Mouse (Mus musculus) left cerebral cortex, adult 18-20 months (tissue): Measurements from ENCODE around the gene Wapl. TPM values are rescaled to one million over a fixed set of nuclear protein-coding genes. Genes with fewer than 3 reads are reported as not detected.

Experiments
- DNase-seq, 2 experiments: peaks; one replicate each; pipeline ENCODE4 v3.0.0; 2021 to 2022; ENCODE audit warnings: low spot score in 2 of 2, mixed read lengths in 1 of 2
- total RNA-seq, 2 experiments: library from RNA; stranded (reverse); gene quantifications; 2 replicates each; pipeline ENCODE4 v1.2.3; 2021

Wapl gene
- total RNA-seq, 2 experiments from 2014 or later = 44.7 to 46.0 TPM

DNA sequence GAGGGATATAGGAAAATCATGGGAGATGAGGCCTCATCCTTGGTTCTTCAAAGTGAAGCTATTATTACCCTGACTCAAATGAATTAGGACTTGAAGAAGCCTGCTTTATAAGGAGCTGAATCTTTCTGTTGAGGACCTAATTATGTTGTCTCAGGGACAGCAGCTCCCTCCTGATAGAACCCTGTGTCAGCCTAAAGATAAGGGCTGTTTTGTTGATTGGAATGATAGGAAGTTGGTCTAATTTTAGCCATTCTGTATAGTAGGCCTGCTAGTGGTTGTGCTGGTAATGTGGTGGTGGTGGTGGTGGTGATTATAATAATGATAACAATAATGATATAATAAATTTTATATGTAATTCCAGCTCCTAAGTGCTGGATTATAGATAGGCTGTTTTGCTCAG, 11.3 kb downstream of the Wapl start:
- DNase-seq = no peak

DNA sequence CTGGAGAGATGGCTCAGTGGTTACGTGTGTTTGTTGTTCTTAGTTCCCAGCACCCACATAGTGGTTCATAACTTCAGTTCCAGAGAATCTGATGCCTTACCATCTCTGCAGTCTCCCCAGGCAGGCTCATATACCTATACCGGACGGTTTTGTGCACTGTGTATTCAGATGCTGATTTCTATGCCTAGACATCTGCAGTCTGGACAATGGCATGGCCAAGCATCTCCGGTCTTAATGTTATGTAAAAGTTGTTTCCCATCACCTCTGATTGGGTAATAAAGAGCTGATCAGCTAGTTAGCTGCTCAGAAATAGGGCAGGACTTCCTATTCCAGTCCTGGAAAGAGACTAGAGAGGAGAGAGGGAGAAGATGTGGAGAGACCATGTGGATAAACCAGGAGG, 20.2 kb downstream of the Wapl start:
- no peak for DNase-seq

DNA sequence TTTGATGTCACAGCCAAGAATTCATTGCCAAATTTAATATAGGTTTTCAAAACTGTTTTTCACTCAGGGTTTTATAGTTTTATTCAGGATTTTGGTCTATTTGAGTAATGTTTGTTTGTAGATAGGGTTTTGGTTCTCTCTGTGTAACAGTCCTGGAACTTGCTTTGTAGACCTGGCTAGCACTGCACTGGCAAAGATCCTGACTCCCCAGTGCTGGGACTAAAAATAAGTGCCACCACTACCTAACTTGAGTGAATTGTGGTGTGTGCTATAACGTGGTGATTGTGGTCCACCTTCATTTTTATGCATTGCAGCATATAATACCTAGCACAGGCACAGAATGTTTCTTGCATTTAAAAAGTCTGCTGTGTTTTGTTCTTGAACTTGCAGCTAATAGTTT, 23.6 kb downstream of the Wapl start:
- DNase-seq = no peak

DNA sequence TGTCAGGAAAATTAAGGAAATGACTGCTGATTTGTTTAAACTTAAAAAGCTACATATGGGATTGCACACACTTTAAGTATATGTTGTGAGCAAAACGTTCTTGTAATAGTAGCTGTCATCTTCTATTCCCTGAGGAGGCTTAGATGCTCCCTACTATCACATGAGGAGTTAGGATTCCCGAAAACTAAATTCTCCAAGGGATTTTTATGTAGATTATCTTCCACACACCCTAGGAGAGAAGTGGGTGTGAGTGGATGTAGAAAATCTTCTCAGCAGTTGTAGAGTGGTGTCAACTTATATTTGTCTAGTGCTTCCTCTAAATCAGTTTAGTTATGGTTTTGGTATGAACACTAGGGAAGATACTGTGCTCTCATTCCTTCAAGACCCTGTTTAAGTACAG, 36.5 kb downstream of the Wapl start:
- no peak for DNase-seq

DNA sequence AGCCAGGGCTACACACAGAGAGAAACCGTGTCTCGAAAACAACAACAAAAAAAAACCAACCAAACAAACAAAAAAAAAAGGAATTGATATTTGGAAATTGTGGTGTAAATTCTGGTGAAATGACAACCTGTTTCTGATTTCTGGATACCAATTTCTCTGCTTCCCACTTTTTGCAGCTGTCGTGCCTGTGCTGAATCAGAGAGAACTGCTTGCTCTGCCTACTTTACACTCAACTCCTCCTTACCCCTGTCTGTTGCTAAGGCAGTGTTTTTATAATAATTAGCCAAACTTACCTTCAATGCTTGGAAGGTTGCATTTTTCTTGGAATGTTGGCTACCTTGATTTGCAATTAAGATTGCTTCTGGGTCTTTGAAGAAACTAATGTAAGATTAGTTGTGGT, 38.3 kb downstream of the Wapl start:
- peak in 1 of 2 experiments; percentile 15 for DNase-seq

DNA sequence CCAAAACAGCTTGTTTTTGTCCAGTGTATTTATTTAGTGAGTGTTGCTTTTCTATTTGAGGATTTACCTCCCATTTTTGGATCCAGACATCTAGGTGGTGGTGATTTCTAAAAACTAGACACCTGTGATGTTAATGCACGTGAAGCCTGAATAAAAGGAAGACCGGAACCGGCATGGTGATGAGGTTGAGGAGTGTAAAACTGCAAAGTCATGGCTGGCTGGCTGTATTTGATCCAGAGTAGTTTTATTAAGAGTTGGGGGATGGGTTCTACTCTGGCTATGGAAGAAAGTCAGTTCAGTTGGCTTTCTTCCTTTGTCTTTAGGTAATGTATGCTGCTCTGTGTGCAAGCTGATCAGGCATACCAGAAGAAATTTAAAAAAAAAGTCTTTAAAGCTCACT, 39.1 kb downstream of the Wapl start:
- DNase-seq = no peak

DNA sequence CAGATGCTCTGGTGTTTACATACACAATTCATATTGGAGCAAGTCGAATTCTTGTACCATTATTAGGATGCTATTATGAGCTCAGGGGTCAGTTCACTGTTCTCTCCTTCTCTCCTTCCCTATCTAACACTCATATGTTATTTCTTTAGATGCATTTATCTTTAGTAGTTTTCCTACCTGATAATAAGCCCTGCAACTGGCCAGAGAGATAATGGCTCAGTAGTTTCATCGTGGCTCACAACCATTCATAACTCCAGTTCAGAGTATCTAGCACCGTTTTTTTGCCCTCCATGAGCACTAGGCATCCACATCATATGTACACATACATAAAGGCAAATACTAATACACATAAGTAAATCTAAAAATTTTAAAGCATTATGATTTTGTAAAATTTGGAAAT, 44.4 kb downstream of the Wapl start:
- DNase-seq = no peak

DNA sequence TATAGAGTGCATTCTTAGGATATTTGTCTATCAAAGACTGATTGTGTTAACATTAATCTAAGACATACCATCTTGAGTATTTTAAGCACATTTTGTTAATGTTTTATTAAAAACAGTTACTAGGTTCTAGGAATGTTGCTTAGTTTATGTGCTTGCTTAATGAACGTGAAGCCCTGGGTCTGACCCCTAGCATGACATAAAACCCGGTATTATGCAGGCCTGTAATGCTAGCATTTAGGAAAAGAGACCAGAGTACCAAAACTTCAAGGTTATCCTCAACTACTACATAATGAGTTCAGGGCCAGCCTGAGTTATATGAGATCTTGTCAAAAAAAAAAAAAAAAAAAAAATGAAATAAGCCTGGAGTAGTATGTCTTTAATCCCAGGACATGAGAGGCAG, 54.0 kb downstream of the Wapl start:
- DNase-seq = no peak

DNA sequence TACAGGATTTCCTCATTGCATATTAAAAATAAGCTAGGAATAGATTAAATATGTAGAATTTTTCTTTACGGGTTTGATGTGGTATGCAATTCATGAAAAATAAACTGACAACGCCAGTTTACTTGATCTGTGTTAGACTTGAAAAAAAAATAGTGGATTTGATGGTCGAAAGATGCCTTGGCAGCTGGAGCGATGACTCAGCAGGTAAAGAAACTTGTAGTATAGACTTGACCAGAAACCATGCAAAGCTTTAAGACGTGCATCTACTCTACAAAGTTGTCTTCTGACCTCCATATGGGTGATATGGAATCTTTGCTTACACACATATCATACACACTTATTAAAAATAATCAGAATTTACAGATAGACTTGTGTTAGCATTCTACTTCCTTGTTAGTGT, 61.7 kb downstream of the Wapl start:
- no peak for DNase-seq

DNA sequence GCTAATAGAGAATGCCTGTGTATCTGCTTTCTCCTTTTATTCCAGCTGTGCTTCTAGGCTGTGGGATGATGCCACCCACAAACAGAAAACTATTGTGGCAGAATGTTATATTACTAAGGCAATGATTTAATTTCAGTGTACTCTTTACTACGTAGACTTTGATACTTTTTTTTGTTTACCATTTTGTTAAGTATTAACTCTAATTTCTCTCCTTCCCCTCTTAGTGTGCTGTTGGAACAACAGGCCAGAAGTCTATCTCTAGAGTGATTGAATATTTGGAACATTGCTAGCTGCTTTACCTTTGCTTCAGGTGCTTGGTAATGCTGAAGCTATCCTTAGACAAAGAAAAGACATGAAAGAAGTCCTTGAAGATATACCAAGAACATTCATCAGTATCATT, 71.7 kb downstream of the Wapl start:
- DNase-seq = no peak

DNA sequence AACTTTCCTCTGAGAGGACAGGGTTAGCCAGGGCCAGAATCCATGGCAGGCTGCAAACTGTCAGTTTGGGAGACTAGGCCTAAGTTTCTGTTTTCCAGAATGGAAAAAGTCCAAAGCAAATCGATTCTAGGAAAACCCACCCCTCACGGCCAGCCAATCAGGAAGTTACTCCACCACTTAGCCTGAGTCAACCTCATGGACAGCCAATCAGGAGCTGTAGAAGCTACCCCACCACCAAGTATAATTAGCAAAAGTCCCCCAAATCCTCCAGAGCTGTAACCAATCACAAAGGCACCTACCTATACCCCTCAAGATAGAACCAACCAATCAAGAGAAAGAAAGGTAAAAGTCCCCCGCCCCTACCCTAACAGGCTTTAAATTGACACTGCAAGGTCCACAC, 82.0 kb downstream of the Wapl start:
- no peak for DNase-seq

DNA sequence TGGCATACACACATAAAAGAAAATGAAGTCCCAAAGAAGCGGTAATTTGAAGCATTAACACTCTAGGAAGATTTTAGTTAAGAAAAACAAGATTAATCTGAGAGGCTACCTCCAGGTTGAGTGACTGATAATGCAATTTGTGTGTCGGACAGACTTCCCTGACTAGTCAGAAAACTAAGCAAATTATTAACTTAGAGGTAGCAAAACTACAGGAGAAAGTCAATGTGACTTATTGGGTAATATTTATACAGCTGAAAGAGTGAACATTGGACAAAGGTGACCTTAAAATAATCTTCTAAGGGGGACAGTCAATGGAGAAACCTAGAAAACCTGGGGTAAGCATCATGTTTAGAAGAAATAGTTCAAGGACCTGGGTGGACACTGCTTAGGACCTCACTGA, 86.2 kb downstream of the Wapl start:
- DNase-seq = no peak

DNA sequence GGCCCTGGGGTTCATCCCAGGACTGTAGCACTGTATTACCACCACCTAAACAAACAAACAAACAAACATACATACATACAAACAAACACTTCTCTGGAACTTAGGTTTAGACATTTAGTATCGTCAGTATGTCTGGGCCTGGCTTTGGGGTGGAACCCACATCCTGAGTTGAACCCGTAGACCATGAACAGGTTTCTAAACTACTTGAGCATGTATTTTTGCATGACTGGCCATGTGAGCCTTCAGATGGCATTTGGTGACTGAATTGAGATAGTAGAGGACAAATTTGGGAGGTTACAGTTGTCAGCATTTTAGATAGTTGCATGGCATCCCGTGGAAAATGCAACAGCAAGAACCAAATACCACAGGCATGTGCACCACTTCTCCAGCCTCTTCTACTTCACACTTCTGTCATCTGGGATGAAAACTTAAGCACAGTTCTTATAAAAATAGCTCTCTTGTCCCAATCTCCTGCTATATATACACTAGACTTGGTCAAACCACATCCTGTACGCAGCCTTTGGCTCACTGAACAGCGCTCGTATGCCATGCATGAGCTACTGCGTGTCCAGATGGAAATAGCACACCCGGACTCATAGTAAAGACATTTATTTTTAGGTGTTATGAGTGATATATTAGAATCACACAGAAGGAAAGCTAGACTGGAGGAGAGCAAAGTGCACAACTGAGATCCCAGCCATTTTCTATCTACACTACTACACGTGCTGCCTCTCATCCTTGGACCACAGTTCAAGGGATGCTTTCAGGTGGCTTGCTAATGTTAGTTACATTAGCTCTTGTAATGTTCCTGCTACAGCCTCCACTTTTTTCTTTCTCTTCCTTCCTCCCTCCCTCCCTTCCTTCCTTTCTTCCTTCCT, 87.6 kb downstream of the Wapl start:
- DNase-seq = peak in 1 of 2 experiments; percentile 13

DNA sequence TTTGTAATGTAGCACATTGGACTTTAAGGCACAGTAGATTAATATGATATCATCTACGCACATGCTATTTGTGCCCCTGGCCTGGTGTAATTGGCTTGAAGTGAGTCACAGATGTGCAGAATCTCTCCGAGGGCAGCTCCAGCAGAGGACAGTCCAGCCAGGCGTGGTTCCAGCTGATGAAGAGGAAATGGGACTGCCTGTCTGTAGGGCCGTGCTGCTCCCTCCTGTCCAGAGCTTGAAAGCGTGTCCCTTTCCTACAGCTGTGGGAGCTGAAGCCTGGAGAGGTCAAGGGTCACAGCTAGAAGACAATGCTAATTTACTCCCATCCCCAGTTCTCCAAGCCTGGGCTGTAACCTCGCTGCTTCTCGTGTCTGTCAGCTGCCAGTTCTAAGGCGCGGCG, 89.0 kb downstream of the Wapl start:
- no peak for DNase-seq

DNA sequence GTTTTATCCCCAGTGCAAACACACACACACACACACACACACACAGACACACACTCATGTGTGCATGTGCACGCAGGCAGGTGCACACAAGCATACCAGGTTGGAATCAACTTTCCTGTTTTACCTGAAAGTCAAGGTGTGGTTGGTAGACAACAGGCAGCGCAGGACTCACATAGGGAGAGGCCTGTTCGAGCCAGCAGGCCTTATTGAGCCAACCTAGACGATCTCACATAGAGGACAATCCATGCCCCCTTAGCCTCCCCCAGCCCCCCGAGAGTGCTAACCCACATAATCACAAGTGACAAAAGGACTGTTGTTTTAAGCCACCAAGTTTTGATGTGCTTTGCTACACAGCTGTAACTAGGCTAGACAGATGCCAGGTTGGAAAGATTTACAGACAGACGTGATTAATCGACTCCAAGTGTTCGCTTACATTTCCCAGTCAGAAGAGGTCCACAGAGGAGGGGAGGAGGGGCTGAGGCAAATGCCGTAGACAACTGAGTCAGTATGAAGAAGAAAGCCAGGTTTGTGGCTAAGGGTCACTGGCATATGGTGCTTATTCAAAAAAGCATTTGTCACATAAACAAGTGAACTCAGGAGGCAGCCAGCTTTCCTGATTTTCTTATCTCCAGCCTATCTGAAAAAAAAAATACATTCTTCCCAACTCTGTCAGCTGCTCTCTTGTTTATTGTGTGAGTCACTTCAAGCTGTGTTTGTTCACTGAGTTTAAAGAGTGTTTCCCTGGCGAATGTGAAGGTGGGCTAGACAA, 90.2 kb downstream of the Wapl start:
- DNase-seq = no peak

DNA sequence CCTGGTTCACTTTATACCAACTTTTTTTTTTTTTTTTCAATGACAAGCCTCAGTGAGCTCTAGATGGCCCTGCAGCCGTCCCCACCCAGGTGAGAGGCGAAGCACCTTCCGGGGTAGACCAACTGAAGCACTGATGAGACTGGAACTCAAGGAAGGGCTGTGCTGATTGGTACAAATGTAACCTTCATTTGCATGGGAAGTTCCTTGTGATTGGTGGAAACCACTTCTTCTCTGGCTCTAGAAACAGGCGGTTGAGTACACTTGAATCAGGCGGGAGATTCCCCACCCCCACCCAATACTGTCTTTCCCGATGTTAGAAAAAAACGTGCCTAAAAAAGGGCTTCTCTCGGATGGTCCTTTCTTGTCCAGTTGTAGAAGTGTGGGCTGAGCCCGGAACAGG, 91.2 kb downstream of the Wapl start:
- no peak for DNase-seq

DNA sequence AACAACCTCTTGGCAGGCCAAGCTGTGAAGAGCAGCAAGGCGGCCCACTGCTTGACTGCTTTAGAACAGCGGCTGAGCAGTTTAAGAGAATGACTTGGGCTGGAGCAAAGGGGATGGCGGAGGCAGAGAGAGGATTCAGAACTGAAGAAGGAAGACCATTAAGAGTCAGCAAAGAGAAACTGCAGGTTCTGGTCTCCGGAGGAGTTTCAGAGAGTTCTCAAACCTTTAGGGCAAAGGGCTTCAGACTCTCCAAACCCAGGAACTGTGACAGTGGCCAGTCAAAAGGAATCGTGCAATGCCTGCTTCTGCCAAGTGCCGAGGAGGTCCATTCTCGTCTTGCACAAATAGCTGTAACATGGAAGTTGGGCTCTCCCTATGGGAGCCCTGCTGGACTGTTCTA, 91.7 kb downstream of the Wapl start:
- DNase-seq = no peak

DNA sequence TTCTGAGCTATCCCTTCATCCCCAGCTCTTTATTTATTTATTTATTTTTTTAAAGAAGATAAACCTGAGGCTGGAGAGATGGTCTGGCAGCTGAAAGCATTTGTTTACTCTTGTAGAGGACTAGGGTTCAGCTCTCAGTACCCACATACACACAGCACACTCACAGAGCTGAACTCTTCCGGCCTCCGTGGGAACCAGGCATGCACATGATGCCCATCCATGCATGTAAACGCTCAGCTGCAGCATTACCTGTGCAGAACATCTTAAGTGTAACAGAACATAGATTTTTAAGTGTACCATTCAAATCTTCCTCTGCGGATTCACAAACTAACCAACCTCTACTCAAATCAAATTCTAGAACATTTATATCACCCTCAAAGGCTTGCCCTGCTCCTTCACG, 92.5 kb downstream of the Wapl start:
- DNase-seq = no peak

DNA sequence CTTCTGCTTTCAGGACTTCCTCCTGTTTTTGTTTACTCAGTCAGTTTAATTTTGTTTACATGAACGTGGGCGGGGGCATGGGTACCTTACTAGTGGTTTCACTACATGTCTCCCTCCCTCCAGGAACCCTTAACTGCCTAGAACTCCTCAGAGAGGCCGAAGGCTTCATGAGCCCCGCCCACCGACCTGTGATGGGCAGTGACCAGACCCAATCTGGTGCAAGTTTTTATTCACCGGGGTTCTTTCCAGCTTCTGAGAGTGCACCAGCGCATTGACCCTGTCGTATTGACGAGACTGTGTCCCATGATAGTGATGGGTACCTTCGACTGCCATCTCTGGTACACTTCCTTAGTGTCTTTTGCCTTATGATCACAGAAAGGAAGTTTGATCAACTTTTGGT, 94.6 kb downstream of the Wapl start:
- DNase-seq = peak; percentile 56

DNA sequence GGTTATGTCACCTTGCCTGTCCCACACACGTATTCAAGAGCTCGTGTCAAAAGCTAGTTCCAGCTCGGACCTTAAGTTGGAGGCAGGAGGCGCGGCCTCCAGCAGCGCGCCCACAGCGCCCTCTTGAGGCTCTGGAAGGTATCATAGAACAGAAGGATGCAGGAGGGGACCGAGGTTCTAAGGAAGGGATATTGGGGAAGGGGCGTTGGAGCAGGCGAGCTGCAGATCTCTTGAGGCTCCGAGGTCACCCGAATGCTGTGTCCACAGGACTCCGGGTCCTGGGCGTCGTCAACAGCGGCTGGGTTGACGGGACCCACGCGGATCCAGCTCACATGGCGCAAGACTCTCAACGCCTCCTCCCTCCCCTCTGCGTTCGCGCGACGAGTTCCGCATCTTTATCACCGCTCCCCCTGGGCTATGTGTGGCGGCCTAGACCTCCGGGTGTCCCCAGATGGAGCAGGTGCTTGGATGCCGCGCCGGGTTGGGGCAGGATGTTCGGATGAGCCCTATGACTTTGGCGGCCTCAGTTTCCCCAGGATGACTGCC, 95.4 kb downstream of the Wapl start:
- peak; percentile 67 to 75 for DNase-seq

DNA sequence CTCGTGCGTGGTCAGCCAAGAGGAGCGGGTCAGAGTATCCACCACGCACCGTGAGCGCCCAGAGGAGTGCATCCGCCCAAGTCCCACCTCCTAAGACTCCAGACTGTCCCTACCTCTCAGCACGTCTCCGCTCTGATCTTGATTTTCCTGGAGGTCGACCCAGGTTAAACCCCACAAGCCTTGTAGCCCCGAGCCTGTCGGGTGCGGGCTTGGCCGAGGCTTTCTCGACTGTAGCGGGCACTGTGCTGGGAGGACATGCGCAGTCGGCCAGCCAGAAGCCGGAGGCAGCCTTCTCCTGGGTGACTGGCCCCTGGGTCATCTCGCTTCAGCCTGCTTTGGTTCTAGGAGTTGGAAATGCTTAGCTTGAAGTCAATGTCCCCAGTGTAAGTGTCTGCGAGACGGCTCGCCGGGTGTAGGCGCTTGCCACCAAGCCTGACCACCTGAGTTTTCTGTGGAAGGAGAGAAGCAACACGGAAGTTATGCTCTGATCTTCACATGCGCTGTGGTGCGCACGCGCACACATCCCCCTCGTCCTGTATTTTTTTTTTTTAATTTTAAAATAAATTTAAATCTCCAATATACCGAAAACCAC, 95.9 kb downstream of the Wapl start:
- DNase-seq = peak; percentile 28 to 50

DNA sequence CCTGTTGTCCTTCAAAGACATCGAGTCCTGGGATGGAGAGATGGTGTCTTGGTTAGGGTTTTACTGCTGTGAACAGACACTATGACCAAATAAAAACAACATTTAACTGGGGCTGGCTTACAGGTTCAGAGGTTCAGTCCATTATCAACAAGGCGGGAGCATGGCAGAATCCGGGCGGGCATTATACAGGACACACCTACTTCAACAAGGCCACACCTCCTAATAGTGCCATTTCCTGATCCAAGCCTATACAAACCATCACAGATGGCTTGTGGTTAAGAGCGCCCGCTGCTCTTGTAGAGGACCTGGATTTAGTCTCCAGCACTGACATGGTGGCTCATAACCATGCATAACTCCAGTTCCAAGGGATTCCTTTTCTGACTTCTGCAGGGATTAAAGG, 96.7 kb downstream of the Wapl start:
- no peak for DNase-seq
